Mouse (Mus musculus) heart, adult 2 months (tissue): Measurements from ENCODE around the gene Galnt13.

Experiments
- CTCF ChIP-seq: fragments of 200-600 bp; IDR thresholded peaks from 2 replicates; pipeline ENCODE4 v1.8.1; 2022; ENCODE audit warnings: antibody characterized with exemption, mild to moderate bottlenecking, moderate library complexity
- EP300 ChIP-seq: fragments of 200-500 bp; IDR thresholded peaks from 2 replicates; pipeline ENCODE4 v1.6.1; 2011; ENCODE audit warnings: low read depth, low read length, control low read depth; ENCODE audit not compliant: insufficient read depth
- POLR2A ChIP-seq: fragments of 200-500 bp; IDR thresholded peaks from 2 replicates; pipeline ENCODE4 v1.6.1; 2011; ENCODE audit warnings: mild to moderate bottlenecking, low read depth, low read length, control low read depth; ENCODE audit not compliant: insufficient read depth

DNA sequence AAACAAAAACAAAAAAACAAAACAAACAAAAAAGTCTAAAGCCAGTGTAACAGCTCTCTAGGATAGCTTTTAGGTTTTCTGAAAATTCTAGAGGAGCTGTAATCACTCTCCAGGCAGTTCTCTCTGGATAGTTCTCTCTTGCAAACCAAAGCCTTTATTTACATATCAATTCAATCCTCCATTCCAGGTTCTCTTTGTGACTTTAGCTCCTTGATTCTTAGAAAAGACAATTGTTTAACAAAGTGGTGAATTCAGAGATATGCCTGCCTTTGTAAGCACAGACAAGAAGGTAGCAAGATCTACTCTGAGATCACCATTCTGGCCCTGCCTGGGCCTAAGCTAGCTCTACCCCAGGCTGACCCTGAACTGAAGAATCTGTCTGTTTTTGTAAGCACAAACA is 501.2 kb downstream of the Galnt13 start:
- no peak for TF ChIP-seq EP300
- no peak for TF ChIP-seq POLR2A
- no peak for TF ChIP-seq CTCF
